Mouse (Mus musculus): ENCODE data around the gene Apobec4.

- TF ChIP-seq CTCF (IDR thresholded peaks at IDR 0.05; ENCODE audit: insufficient read depth, low read depth, low read length) (no peak), POLR2A (IDR thresholded peaks at IDR 0.05; ENCODE audit: insufficient read depth, low read depth, low read length) (no peak)
Measured at GRCm38 (mm10) chr1:152713924-152714323, 36.4 kb upstream of the Apobec4 start.
